Mouse (Mus musculus) central nervous system, embryonic 14 days (tissue): ENCODE results near the gene Gm14391. TPM values are rescaled to one million over a fixed set of nuclear protein-coding genes. Genes with fewer than 3 reads are reported as not detected.

Source experiments
- polyA plus RNA-seq: library from polyadenylated mRNA; depleted of rRNA; stranded (reverse); fragments of >200 nt; gene quantifications from 2 replicates; pipeline ENCODE4 v1.2.3, GENCODE M21; 2012; rRNA removed

Gm14391 gene
- 13.0 and 14.1 TPM in 2 replicates for polyA plus RNA-seq

GRCm38 (mm10) chr2:175206732-175207131, at the start of gene Gm14391:
Gm14391 (minus strand) TSS chr2:175206917.

DNA sequence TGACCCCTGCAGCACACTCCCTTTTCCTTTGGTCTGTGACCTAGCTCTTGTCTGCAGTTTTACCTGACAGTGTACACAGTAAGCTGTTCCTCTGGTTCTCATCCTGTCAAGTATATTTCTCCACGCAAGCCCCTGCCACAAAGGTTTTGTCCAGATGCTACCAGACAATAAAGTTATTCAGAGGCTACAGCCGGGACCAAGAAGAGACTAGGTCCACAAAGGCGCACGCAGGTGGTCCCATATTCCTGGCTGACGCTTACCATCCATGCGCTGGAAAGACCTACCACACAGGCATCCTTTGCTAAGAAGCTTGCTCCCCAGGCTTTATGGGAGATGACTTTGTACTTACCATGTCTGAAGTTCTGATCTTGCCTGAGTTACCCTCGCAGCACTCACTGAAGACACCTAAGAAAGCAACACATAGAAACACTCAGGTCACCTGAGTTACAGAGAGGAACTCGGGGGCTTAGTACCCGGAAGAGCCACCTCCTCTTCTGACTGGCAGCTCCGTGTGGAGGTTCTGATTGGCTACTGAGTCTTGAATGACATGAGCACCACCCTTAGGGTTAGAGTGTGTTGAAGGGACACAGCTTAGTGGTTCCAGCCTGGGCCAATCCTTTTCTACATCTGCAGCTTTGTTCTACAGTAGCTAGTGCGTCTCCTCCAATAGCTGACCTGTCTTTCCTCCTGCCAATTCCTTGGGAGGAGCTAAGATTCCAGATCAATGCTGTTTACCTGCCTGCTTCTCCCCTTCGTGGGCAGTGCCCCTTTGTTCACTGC, 31.1 kb downstream of the Gm14391 start, which contains the start of gene Gm14443:
Gene Gm14443, minus strand, starts transcription at position 471 of the 780 bp plus-strand sequence.

GRCm38 (mm10) chr2:175141993-175142295, 64.8 kb downstream of the Gm14391 start, which contains the start of gene Gm14399:
Gm14399 (minus strand) TSS chr2:175142012.

Other genes with a start within 250 kb of the Gm14391 start
- 0.09 TPM in 1 of 2 replicates, not detected in the other for gene Gm14444, start 196.7 kb downstream of the Gm14391 start, polyA plus RNA-seq
- 0.48 TPM in 1 of 2 replicates, not detected in the other for gene Gm14393, start 139.1 kb downstream of the Gm14391 start, polyA plus RNA-seq
- gene Gm14399, start 64.9 kb downstream of the Gm14391 start, polyA plus RNA-seq: 8.3 and 8.9 TPM in 2 replicates
- gene Gm14443, start 31.0 kb downstream of the Gm14391 start, polyA plus RNA-seq: 1.7 and 2.2 TPM in 2 replicates
- gene Gm14440, start 68.2 kb upstream of the Gm14391 start, polyA plus RNA-seq: not detected in 2 replicates
- gene Gm4631, start 131.3 kb upstream of the Gm14391 start, polyA plus RNA-seq: 14.4 and 15.2 TPM in 2 replicates
- 3.2 and 3.3 TPM in 2 replicates for gene Zfp968, start 165.5 kb upstream of the Gm14391 start, polyA plus RNA-seq
- 18.9 and 21.5 TPM in 2 replicates for gene Gm4724, start 228.9 kb upstream of the Gm14391 start, polyA plus RNA-seq